Mouse (Mus musculus) thymus, postnatal 0 days (tissue): Measurements from ENCODE around the gene Gm7271. TPM values are rescaled to one million over a fixed set of nuclear protein-coding genes. Genes with fewer than 3 reads are reported as not detected.

Source experiments
- polyA plus RNA-seq: library from polyadenylated mRNA; unstranded; fragments of >200 nt; fragmentation: Nextera tagmentation; extraction: Ambion mirVana; gene quantifications from 2 replicates; pipeline ENCODE4 v1.2.1, GENCODE M21; 2015

The Gm7271 gene
- polyA plus RNA-seq, 1 experiment from 2014 or later, result not detected

Other genes starting within 250 kb of the Gm7271 start
- 3.7 and 5.6 TPM in 2 replicates for gene Clock, start 179.2 kb upstream of the Gm7271 start, polyA plus RNA-seq
- gene Pdcl2, start 152.9 kb upstream of the Gm7271 start, polyA plus RNA-seq, result not detected in 2 replicates
- gene Nmu, start 120.3 kb upstream of the Gm7271 start, polyA plus RNA-seq, result 0.15 TPM in 1 of 2 replicates, not detected in the other
- 21.6 and 28.6 TPM in 2 replicates for gene Exoc1, start 45.3 kb downstream of the Gm7271 start, polyA plus RNA-seq
- 8.0 and 8.8 TPM in 2 replicates for gene Cep135, start 104.7 kb downstream of the Gm7271 start, polyA plus RNA-seq
- gene C530008M17Rik, start 172.5 kb downstream of the Gm7271 start, polyA plus RNA-seq, result 0.33 and 0.99 TPM in 2 replicates